Mouse (Mus musculus): Measurements from ENCODE around the gene E4f1.

E4f1 gene

GRCm38 (mm10) chr17:24424489-24424888 lies 45.6 kb downstream of the E4f1 start:
- ChIA-PET POLR2A (interaction anchor here in 3 of 4 experiments (0.6 to 4.4 kb wide), 15 partner anchors 9 to 104 kb away, joined by 3 to 54 read pairs (median 4); partner anchors contain the start of genes Rnps1 (in 2 of the 3), Traf7 (in 2 of the 3), Abca3 (in 1 of the 3) and Dnase1l2 (in 1 of the 3)), CTCF (no interaction called here)

GRCm38 (mm10) chr17:24423114-24423513 lies 47.0 kb downstream of the E4f1 start:
- POLR2A ChIA-PET = interaction anchor here in 3 of 4 experiments (0.7 to 4.4 kb wide), 22 partner anchors 8 to 717 kb away, joined by 3 to 54 read pairs (median 5); partner anchors contain the start of genes Rnps1 (in 2 of the 3), Traf7 (in 2 of the 3), Ccnf (in 1 of the 3) and Fahd1 (in 1 of the 3)

GRCm38 (mm10) chr17:24416051-24416652 lies 54.0 kb downstream of the E4f1 start:
- ChIA-PET POLR2A (interaction anchor here (0.6 to 9.0 kb wide), 50 partner anchors 7 to 1412 kb away, joined by 3 to 201 read pairs (median 4); partner anchors contain the start of genes Eci1 (in 4 of the 4), Traf7 (in 3 of the 4), Abca3 (in 2 of the 4) and Ccnf (in 2 of the 4)), CTCF (interaction anchor here in 1 of 4 experiments (0.6 kb wide), 1 partner anchor 358 kb away, joined by 3 read pairs; no protein-coding TSS in a partner anchor)

More at GRCm38 (mm10) chr17:24423114-24423513, 47.0 kb downstream of the E4f1 start:
- CTCF ChIA-PET = interaction anchor here in 2 of 4 experiments (0.5 kb wide), 2 partner anchors 272 to 375 kb away, joined by 5 to 7 read pairs; no protein-coding TSS in a partner anchor

GRCm38 (mm10) chr17:24415011-24415410 lies 55.1 kb downstream of the E4f1 start:
- POLR2A ChIA-PET = interaction anchor here (0.6 to 9.0 kb wide), 58 partner anchors 8 to 302 kb away, joined by 3 to 201 read pairs (median 4); partner anchors contain the start of genes Eci1 (in 4 of the 4), Ccnf (in 3 of the 4), Traf7 (in 3 of the 4) and Abca3 (in 2 of the 4)
- CTCF ChIA-PET = interaction anchor here in 1 of 4 experiments (0.5 to 2.1 kb wide), 2 partner anchors 63 to 904 kb away, joined by 3 to 9 read pairs; partner anchors contain the start of gene Abca3

- CTCF ChIA-PET = interaction anchor here in 2 of 4 experiments (0.5 to 2.1 kb wide), 12 partner anchors 12 to 924 kb away, joined by 3 to 9 read pairs (median 3); partner anchors contain the start of genes Abca3 (in 1 of the 2), Eci1 (in 1 of the 2), Mlst8 (in 1 of the 2) and Nthl1 (in 1 of the 2)
- POLR2A ChIA-PET = interaction anchor here (0.6 to 9.0 kb wide), 115 partner anchors 8 to 1829 kb away, joined by 3 to 201 read pairs (median 4); partner anchors contain the start of genes Eci1 (in 4 of the 4), Abca3 (in 3 of the 4), Ccnf (in 3 of the 4) and Traf7 (in 3 of the 4)
Measured at GRCm38 (mm10) chr17:24414230-24414976, 55.7 kb downstream of the E4f1 start, which contains the start of gene Rnps1. Gene Rnps1, plus strand, starts transcription at chr17:24414565.

- ChIA-PET POLR2A (interaction anchor here (0.6 to 9.0 kb wide), 106 partner anchors 9 to 1830 kb away, joined by 3 to 201 read pairs (median 4); partner anchors contain the start of genes Eci1 (in 4 of the 4), Abca3 (in 3 of the 4), Traf7 (in 3 of the 4) and Ccnf (in 2 of the 4)), CTCF (interaction anchor here (0.5 to 2.1 kb wide), 16 partner anchors 13 to 925 kb away, joined by 3 to 9 read pairs (median 3); partner anchors contain the start of genes Abca3 (in 1 of the 4), Eci1 (in 1 of the 4), Mlst8 (in 1 of the 4) and Nthl1 (in 1 of the 4))
Measured at GRCm38 (mm10) chr17:24413557-24414211, 56.4 kb downstream of the E4f1 start.

- ChIA-PET POLR2A (interaction anchor here in 1 of 4 experiments (0.6 to 2.6 kb wide), 8 partner anchors 8 to 52 kb away, joined by 3 to 7 read pairs (median 4); partner anchors contain the start of gene Eci1), CTCF (no interaction called here)
Measured at GRCm38 (mm10) chr17:24407116-24407803, 62.9 kb downstream of the E4f1 start.

GRCm38 (mm10) chr17:24402371-24402770 lies 67.7 kb downstream of the E4f1 start:
- CTCF ChIA-PET = no interaction called here
- POLR2A ChIA-PET = interaction anchor here in 2 of 4 experiments (0.6 to 1.4 kb wide), 4 partner anchors 8 to 135 kb away, joined by 3 to 4 read pairs (median 4); partner anchors contain the start of gene Traf7 (in 1 of the 2)

GRCm38 (mm10) chr17:24394456-24394855 lies 75.7 kb downstream of the E4f1 start:
- ChIA-PET CTCF (interaction anchor here in 2 of 4 experiments (0.6 to 0.7 kb wide), 2 partner anchors 49 to 211 kb away, joined by 4 read pairs; no protein-coding TSS in a partner anchor), POLR2A (interaction anchor here in 3 of 4 experiments (0.6 to 3.2 kb wide), 5 partner anchors 10 to 265 kb away, joined by 3 to 18 read pairs (median 4); partner anchors contain the start of genes Ccnf (in 1 of the 3) and Rnps1 (in 1 of the 3))

Measured in embryonic stem cell, embryonic (primary cell).